Mouse (Mus musculus): ENCODE data around the gene Tmem175. TPM values are rescaled to one million over a fixed set of nuclear protein-coding genes. Genes with fewer than 3 reads are reported as not detected.

The Tmem175 gene
- polyA plus RNA-seq, 1 experiment from 2014 or later, result 27.8 TPM

DNA sequence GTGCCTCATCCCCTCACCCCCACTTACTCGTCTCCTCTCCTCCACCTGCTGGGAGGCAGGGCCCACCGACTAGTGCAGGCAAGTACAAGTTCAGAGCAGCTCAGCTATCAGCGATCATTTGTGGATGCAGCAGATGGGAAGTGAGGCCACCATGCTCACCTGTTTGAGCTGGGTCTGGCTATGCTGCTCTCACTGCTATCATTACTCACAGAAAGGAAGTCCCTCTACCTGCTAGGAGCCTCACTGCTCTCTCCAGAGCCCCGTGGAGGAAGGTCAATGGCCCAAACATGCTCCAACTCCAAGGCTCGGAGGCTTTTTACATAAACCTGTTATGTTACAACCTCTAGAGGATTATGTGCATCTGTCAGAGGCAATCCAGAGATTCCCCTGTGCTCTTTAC, 27.8 kb downstream of the Tmem175 start:
- Histone ChIP-seq H3K4me2 (ENCODE audit: low read length) (no peak overlapping the region), H3K4me3 (replicated peaks; ENCODE audit: low read depth, low read length) (no peak overlapping the region), H3K9me3 (replicated peaks; ENCODE audit: low read length) (no peaks in the 10 kb centered on the region), H3K4me1 (replicated peaks; ENCODE audit: insufficient read depth, low read length) (peaks cover 4% of the 10 kb centered on the region), H3K27ac (no peak overlapping the region), H3K36me3 (ENCODE audit: insufficient read depth, low read length) (peaks cover 34% of the 10 kb centered on the region), H3K27me3 (ENCODE audit: insufficient read depth, low read length) (no peaks in the 10 kb centered on the region), H3K9ac (ENCODE audit: low read depth, low read length) (no peak overlapping the region)
- no peak for TF ChIP-seq CTCF (IDR thresholded peaks at IDR 0.05; ENCODE audit: low read depth)
- WGBS, result 78% methylated on average over 5 of the region's 5 CpGs
- ATAC-seq (replicated peaks; ENCODE audit: low FRiP score, low read depth) (no peak), DNase-seq (ENCODE audit: low spot score) (no peak)

DNA sequence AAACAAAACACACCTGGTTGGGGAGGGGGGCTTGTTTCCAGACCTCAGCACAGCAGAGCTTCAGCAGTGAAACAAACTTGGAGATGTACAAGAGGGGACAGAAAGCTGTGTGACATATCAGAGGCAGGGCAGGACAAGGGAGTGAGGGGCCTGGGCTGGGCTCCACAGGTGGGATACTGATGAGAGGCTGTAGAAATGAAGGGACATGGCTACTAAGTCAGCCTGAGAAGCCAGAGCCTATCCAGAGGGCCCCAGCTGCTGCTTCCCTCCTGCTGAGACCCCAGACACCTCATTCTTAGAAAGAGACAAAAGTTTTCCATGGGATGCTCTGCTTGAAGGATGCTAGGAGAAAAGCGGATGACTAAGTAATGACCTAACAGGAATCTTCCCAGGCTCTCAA, 29.0 kb downstream of the Tmem175 start:
- Histone ChIP-seq H3K9me3 (replicated peaks; ENCODE audit: low read length) (no peaks in the 10 kb centered on the region), H3K4me2 (ENCODE audit: low read length) (no peak overlapping the region), H3K4me3 (replicated peaks; ENCODE audit: low read depth, low read length) (no peak overlapping the region), H3K27me3 (ENCODE audit: insufficient read depth, low read length) (no peaks in the 10 kb centered on the region), H3K9ac (ENCODE audit: low read depth, low read length) (no peak overlapping the region), H3K36me3 (ENCODE audit: insufficient read depth, low read length) (peaks cover 31% of the 10 kb centered on the region), H3K4me1 (replicated peaks; ENCODE audit: insufficient read depth, low read length) (peaks cover 4% of the 10 kb centered on the region), H3K27ac (no peak overlapping the region)
- DNase-seq (ENCODE audit: low spot score) (no peak), ATAC-seq (replicated peaks; ENCODE audit: low FRiP score, low read depth) (no peak)
- TF ChIP-seq CTCF (IDR thresholded peaks at IDR 0.05; ENCODE audit: low read depth), result no peak
- 96% methylated on average over 1 of the region's 1 CpGs for WGBS

DNA sequence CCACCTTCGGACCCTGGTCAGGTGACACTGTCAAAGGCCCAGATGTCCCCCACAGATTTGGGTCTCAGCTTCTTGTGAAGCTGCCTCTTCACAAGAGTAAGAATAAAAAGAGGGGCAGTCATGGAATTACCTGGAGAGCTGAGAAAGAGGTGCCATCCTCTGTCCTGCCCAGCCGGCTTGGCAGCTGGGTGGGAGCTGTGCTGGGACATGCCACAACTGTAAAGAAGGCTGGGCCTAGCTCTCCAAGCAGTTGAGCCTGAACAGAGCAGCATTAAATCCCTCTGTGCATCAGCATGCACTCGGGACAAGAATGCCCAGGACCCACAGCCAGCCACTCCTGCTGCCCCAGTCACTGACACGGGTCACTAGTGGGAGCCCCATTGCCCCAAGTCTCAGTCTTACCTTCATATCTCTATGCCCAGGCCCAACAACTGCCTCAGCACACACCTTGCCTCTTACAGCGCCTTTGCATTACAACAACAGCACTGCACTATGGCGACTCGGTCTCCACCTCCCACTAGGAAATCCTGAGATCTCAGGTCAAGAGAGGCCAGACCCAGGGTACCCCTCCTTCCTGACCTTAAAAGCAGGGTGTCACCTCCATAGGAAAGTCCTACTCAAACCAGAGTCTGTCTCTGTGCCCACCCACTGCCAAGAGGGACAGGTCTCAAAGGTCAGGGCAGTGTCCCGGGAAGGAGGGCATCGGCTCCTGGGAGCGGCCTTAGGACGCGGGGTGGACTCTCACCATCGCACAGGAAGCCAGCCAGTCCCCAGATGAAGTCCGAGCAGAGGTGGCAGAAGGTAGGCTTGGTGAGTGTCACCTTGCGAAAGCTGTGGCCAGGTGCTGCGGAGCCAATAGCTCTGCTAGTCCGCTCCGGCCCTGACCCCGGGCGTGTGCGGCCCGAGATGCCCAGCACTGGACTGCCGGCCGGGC, 30.4 kb downstream of the Tmem175 start, which contains the start of gene Idua:
TSS of gene Idua (plus strand) at position 634 of the 934 bp plus-strand sequence.
- peak within 1 kb of the TSS; percentile 91 for H3K9ac ChIP-seq (ENCODE audit: low read depth, low read length)
- peaks cover 19% of the 10 kb centered on the region for H3K36me3 ChIP-seq (ENCODE audit: insufficient read depth, low read length)
- H3K4me2 ChIP-seq (ENCODE audit: low read length), result peak within 1 kb of the TSS; percentile 97
- peaks cover 4% of the 10 kb centered on the region for H3K4me1 ChIP-seq (replicated peaks; ENCODE audit: insufficient read depth, low read length)
- ATAC-seq (replicated peaks; ENCODE audit: low FRiP score, low read depth), result peak; percentile 69
- H3K4me3 ChIP-seq (replicated peaks; ENCODE audit: low read depth, low read length), result peak within 1 kb of the TSS; percentile 81
- WGBS, result 10% methylated on average over 24 of the region's 24 CpGs
- no peaks in the 10 kb centered on the region for H3K9me3 ChIP-seq (replicated peaks; ENCODE audit: low read length)
- DNase-seq (ENCODE audit: low spot score), result peak; percentile 19
- no peaks in the 10 kb centered on the region for H3K27me3 ChIP-seq (ENCODE audit: insufficient read depth, low read length)
- peak within 1 kb of the TSS; percentile 66; the same call in 1 of the 2 replicates for H3K27ac ChIP-seq
- no peak for TF ChIP-seq CTCF (IDR thresholded peaks at IDR 0.05; ENCODE audit: low read depth)

DNA sequence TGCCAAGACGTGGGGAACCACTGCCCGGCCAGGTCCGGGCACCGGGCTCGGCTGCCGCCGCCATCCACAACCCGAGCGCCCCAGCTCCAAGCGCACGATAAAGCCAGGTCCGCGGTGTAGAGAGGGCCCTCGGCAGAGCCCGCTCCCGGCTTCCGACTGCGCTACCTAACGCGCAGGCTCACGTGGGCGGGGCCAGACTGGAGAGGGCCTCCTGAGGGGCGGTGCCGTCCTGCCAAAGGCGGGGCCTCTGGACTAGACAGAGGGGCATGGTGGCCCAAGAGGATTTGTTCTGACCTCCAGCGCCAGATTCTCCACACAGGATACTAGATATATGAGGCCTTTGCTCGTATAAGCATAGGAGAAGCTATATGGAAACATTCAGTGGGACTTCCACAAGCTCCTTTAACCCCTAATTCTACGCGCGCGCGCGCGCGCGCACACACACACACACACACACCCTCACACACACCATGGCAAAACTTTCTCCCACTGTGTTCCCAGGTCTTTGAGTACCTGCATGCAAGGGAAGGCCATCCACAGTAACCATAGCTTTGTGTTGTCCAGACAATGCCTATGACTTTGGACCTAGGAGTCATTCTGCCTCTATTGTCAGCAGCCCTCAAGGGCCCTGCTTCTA, 31.2 kb downstream of the Tmem175 start:
- TF ChIP-seq CTCF (IDR thresholded peaks at IDR 0.05; ENCODE audit: low read depth), result no peak
- H3K4me1 ChIP-seq (replicated peaks; ENCODE audit: insufficient read depth, low read length), result peaks cover 4% of the 10 kb centered on the region
- H3K9me3 ChIP-seq (replicated peaks; ENCODE audit: low read length), result no peaks in the 10 kb centered on the region
- H3K36me3 ChIP-seq (ENCODE audit: insufficient read depth, low read length), result peaks cover 12% of the 10 kb centered on the region
- ATAC-seq (replicated peaks; ENCODE audit: low FRiP score, low read depth) (peak; percentile 99), DNase-seq (ENCODE audit: low spot score) (peak; percentile 96)
- peak overlapping the region; percentile 66; the same call in 1 of the 2 replicates for H3K27ac ChIP-seq
- 12% methylated on average over 36 of the region's 36 CpGs for WGBS
- peak overlapping the region; percentile 97 for H3K4me2 ChIP-seq (ENCODE audit: low read length)
- no peaks in the 10 kb centered on the region for H3K27me3 ChIP-seq (ENCODE audit: insufficient read depth, low read length)
- peak overlapping the region; percentile 91 for H3K9ac ChIP-seq (ENCODE audit: low read depth, low read length)
- peak overlapping the region; percentile 81 for H3K4me3 ChIP-seq (replicated peaks; ENCODE audit: low read depth, low read length)

DNA sequence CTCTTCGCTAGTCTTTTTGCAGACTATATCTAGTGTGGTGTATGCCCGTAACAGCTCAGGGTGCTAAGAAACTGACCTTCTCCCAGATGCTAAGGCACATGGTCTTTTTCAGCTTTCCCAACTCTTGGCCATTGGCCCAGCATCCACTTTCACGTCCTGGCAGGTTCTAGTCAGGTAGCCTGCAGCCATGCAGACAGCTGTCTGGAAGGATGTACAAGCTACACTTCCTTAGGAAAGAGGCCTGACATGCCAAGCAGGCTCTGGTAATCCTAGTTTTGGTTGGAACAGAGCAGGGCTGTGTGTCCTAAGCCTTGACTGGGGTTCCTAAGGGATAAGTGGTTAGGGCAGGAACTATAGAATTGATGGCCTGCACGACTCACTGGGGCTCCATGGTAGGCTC, 33.2 kb downstream of the Tmem175 start:
- H3K9me3 ChIP-seq (replicated peaks; ENCODE audit: low read length), result no peaks in the 10 kb centered on the region
- no peak for TF ChIP-seq CTCF (IDR thresholded peaks at IDR 0.05; ENCODE audit: low read depth)
- no peak overlapping the region for H3K9ac ChIP-seq (ENCODE audit: low read depth, low read length)
- no peak for DNase-seq (ENCODE audit: low spot score)
- 82% methylated on average over 4 of the region's 4 CpGs for WGBS
- peaks cover 4% of the 10 kb centered on the region for H3K4me1 ChIP-seq (replicated peaks; ENCODE audit: insufficient read depth, low read length)
- H3K4me3 ChIP-seq (replicated peaks; ENCODE audit: low read depth, low read length), result no peak overlapping the region
- H3K27me3 ChIP-seq (ENCODE audit: insufficient read depth, low read length), result no peaks in the 10 kb centered on the region
- no peak overlapping the region for H3K27ac ChIP-seq
- ATAC-seq (replicated peaks; ENCODE audit: low FRiP score, low read depth), result no peak
- no peak overlapping the region for H3K4me2 ChIP-seq (ENCODE audit: low read length)
- 0 out of 2 replicates have a peak, but pooled peaks cover under 1% of the 10 kb centered on the region for H3K36me3 ChIP-seq (ENCODE audit: insufficient read depth, low read length)

DNA sequence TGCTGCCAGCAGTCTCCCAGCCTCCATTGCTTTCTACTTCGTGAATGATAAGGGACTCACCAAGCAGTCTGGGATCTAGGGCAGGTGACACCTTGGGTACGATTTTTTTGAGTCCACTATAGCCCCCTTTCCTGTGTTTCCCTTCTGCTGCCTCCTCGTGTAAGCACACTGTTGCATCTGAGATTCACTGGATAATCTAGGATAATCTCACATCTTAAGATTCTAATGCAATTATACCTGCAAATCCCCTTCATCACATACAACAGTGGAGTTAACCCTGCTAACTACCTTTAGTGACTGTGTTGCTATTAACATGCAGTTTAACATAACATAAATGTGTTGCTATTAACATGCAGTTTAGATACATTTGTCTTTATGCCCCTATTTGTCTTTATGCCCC, 35.5 kb downstream of the Tmem175 start:
- no peak for DNase-seq (ENCODE audit: low spot score)
- no peak overlapping the region for H3K27ac ChIP-seq

More for the DNA sequence above, 35.5 kb downstream of the Tmem175 start:
- H3K27me3 ChIP-seq (ENCODE audit: insufficient read depth, low read length), result no peaks in the 10 kb centered on the region
- peaks cover 8% of the 10 kb centered on the region for H3K4me1 ChIP-seq (replicated peaks; ENCODE audit: insufficient read depth, low read length)
- H3K4me2 ChIP-seq (ENCODE audit: low read length), result no peak overlapping the region
- no peak overlapping the region for H3K9ac ChIP-seq (ENCODE audit: low read depth, low read length)
- ATAC-seq (replicated peaks; ENCODE audit: low FRiP score, low read depth), result no peak
- no peak for TF ChIP-seq CTCF (IDR thresholded peaks at IDR 0.05; ENCODE audit: low read depth)
- 44% methylated on average over 3 of the region's 3 CpGs for WGBS
- H3K4me3 ChIP-seq (replicated peaks; ENCODE audit: low read depth, low read length), result no peak overlapping the region
- H3K36me3 ChIP-seq (ENCODE audit: insufficient read depth, low read length), result no peaks in the 10 kb centered on the region
- H3K9me3 ChIP-seq (replicated peaks; ENCODE audit: low read length), result no peaks in the 10 kb centered on the region
